Mouse (Mus musculus) heart, embryonic 14.5 days (tissue): ENCODE results near the gene Olfr1335. TPM values are rescaled to one million over a fixed set of nuclear protein-coding genes. Genes with fewer than 3 reads are reported as not detected.
"Not testable (repeated sequence)": the region's sequence is repeated elsewhere in the genome, so short reads cannot be mapped to it uniquely, and the experiment has no call there.

ENCODE experiments used
- ATAC-seq: fragments of 200-750 bp; cut with Nextera tagmentation; 2 replicates; pipeline ENCODE4 v1.8.0; 2017; ENCODE audit warnings: low read depth, moderate TSS enrichment; ENCODE audit not compliant: insufficient number of reproducible peaks, insufficient read depth, low FRiP score
- H3K27ac ChIP-seq, 2 experiments: fragments of 200-500 bp in 1 of 2; fragments of 300-500 bp in 1 of 2; sonication (generic) in 1 of 2; replicated peaks in 1 of 2; 2 replicates each; pipeline ENCODE4 v1.5.1; 2012 to 2014; ENCODE audit warnings: low read depth in 2 of 2, low read length in 2 of 2, control low read depth in 1 of 2, mild to moderate bottlenecking in 1 of 2, mixed read lengths in 1 of 2; ENCODE audit not compliant: control insufficient read depth in 1 of 2, insufficient read depth in 1 of 2
- H3K27me3 ChIP-seq: fragments of 300-500 bp; sonication (generic); 2 replicates; pipeline ENCODE4 v1.6.1; 2014; ENCODE audit warnings: mild to moderate bottlenecking, low read length, control low read depth; ENCODE audit not compliant: control insufficient read depth, insufficient read depth
- H3K36me3 ChIP-seq: fragments of 300-500 bp; sonication (generic); 2 replicates; pipeline ENCODE4 v1.6.1; 2014; ENCODE audit warnings: mild to moderate bottlenecking, control low read depth, low read length, mixed read lengths; ENCODE audit not compliant: control insufficient read depth, insufficient read depth
- H3K4me1 ChIP-seq, 2 experiments: fragments of 200-500 bp in 1 of 2; fragments of 300-500 bp in 1 of 2; sonication (generic) in 1 of 2; 2 replicates each; pipeline ENCODE4 v1.6.1; 2012 to 2014; ENCODE audit warnings: low read length in 2 of 2, control low read depth in 1 of 2, mixed read lengths in 1 of 2; ENCODE audit not compliant: control insufficient read depth in 2 of 2, insufficient read depth in 2 of 2
- H3K4me2 ChIP-seq: fragments of 300-500 bp; sonication (generic); 2 replicates; pipeline ENCODE4 v1.6.1; 2014; ENCODE audit warnings: mild to moderate bottlenecking, low read length
- H3K4me3 ChIP-seq, 2 experiments: fragments of 200-500 bp in 1 of 2; fragments of 300-500 bp in 1 of 2; sonication (generic) in 1 of 2; 2 replicates each; pipeline ENCODE4 v1.5.1; 2012 to 2014; ENCODE audit warnings: low read length in 2 of 2, mild to moderate bottlenecking in 2 of 2, control low read depth in 1 of 2, low read depth in 1 of 2, moderate library complexity in 1 of 2; ENCODE audit not compliant: control insufficient read depth in 1 of 2, insufficient read depth in 1 of 2
- H3K9ac ChIP-seq: fragments of 300-500 bp; sonication (generic); 2 replicates; pipeline ENCODE4 v1.6.1; 2014; ENCODE audit warnings: mild to moderate bottlenecking, low read length
- H3K9me3 ChIP-seq: fragments of 300-500 bp; sonication (generic); 2 replicates; pipeline ENCODE4 v1.6.1; 2016; ENCODE audit warnings: low read length, control low read depth; ENCODE audit not compliant: control insufficient read depth
- WGBS: fragments of 180-500 bp; shearing (Covaris S2); extraction: QIAGEN DNeasy Blood & Tissue Kit; methylation state at CpG from one replicate; pipeline ENCODE4 v1.1.7; 2014; 5-methylcytosine and 5-hydroxymethylcytosine counted together
- polyA plus RNA-seq: library from polyadenylated mRNA; unstranded; fragments of >200 nt; fragmentation: Nextera tagmentation; extraction: Ambion mirVana; gene quantifications from 2 replicates; pipeline ENCODE4 v1.2.1, GENCODE M21; 2014

Gene Olfr1335
- not detected in 2 replicates for polyA plus RNA-seq

- H3K9me3 ChIP-seq = no peaks in the 10 kb centered on the region
- H3K4me2 ChIP-seq = no peak within 1 kb of the TSS
- no peak for ATAC-seq
- no peak within 1 kb of the TSS for H3K27ac ChIP-seq
- H3K4me3 ChIP-seq = no peak within 1 kb of the TSS
- H3K9ac ChIP-seq = no peak within 1 kb of the TSS
- no peaks in the 10 kb centered on the region for H3K36me3 ChIP-seq
- H3K4me1 ChIP-seq = no peaks in the 10 kb centered on the region
- H3K27me3 ChIP-seq = no peaks in the 10 kb centered on the region
- 79% methylated on average over 4 of the region's 4 CpGs for WGBS
Observed at GRCm38 (mm10) chr4:118809844-118810243, at the start of gene Olfr1335. Olfr1335 (minus strand) TSS chr4:118809944.

GRCm38 (mm10) chr4:118836179-118836578, 26.4 kb upstream of the Olfr1335 start, which contains the start of gene Olfr1333:
Olfr1333 (minus strand) TSS chr4:118836279.
- Histone ChIP-seq H3K4me3 (no peak within 1 kb of the TSS), H3K27ac (no peak within 1 kb of the TSS), H3K36me3 (no peaks in the 10 kb centered on the region), H3K4me1 (no peaks in the 10 kb centered on the region), H3K27me3 (no peaks in the 10 kb centered on the region), H3K9ac (no peak within 1 kb of the TSS), H3K9me3 (no peaks in the 10 kb centered on the region), H3K4me2 (no peak within 1 kb of the TSS)
- no peak for ATAC-seq
- 80% methylated on average over 1 of the region's 1 CpGs for WGBS

GRCm38 (mm10) chr4:118818921-118819320, 9.2 kb upstream of the Olfr1335 start:
- Histone ChIP-seq H3K27me3 (no peaks in the 10 kb centered on the region), H3K4me1 (no peaks in the 10 kb centered on the region), H3K9ac (no peak overlapping the region), H3K4me2 (no peak overlapping the region), H3K27ac (no peak overlapping the region), H3K9me3 (no peaks in the 10 kb centered on the region), H3K4me3 (no peak overlapping the region), H3K36me3 (no peaks in the 10 kb centered on the region)
- WGBS = 88% methylated on average over 1 of the region's 1 CpGs
- no peak for ATAC-seq

GRCm38 (mm10) chr4:118792796-118793195, 16.9 kb downstream of the Olfr1335 start:
- H3K4me1 ChIP-seq, H3K4me3 ChIP-seq, H3K4me2 ChIP-seq, H3K9ac ChIP-seq, H3K36me3 ChIP-seq, H3K27me3 ChIP-seq, ATAC-seq, H3K9me3 ChIP-seq, H3K27ac ChIP-seq: not testable (repeated sequence)

GRCm38 (mm10) chr4:118782486-118782885, 27.3 kb downstream of the Olfr1335 start, which contains the start of gene Olfr1337:
Olfr1337 (minus strand) TSS chr4:118782586.
- Histone ChIP-seq H3K4me3 (no peak within 1 kb of the TSS), H3K4me2 (no peak within 1 kb of the TSS), H3K27ac (no peak within 1 kb of the TSS), H3K27me3 (no peaks in the 10 kb centered on the region), H3K9ac (no peak within 1 kb of the TSS), H3K9me3 (no peaks in the 10 kb centered on the region), H3K4me1 (peaks cover 3 to 4% of the 10 kb centered on the region in 2 experiments; a peak in 2 of 4 replicates), H3K36me3 (no peaks in the 10 kb centered on the region)
- ATAC-seq = no peak
- WGBS = 73% methylated on average over 2 of the region's 2 CpGs

Other genes starting within 250 kb of the Olfr1335 start
- 0.16 and 0.22 TPM in 2 replicates for gene Cfap57, start 189.2 kb downstream of the Olfr1335 start, polyA plus RNA-seq
- 80.5 and 86.0 TPM in 2 replicates for gene Ebna1bp2, start 189.1 kb downstream of the Olfr1335 start, polyA plus RNA-seq
- not detected in 2 replicates for gene Olfr62, start 151.0 kb downstream of the Olfr1335 start, polyA plus RNA-seq
- not detected in 2 replicates for gene Olfr1342, start 117.2 kb downstream of the Olfr1335 start, polyA plus RNA-seq
- gene Olfr1341, start 106.4 kb downstream of the Olfr1335 start, polyA plus RNA-seq = not detected in 2 replicates
- not detected in 2 replicates for gene Olfr1340, start 89.8 kb downstream of the Olfr1335 start, polyA plus RNA-seq
- not detected in 2 replicates for gene Olfr1339, start 77.8 kb downstream of the Olfr1335 start, polyA plus RNA-seq
- not detected in 2 replicates for gene Olfr1338, start 51.2 kb downstream of the Olfr1335 start, polyA plus RNA-seq
- gene Olfr1337, start 27.4 kb downstream of the Olfr1335 start, polyA plus RNA-seq = not detected in 2 replicates
- not detected in 2 replicates for gene Olfr1333, start 26.3 kb upstream of the Olfr1335 start, polyA plus RNA-seq
- not detected in 2 replicates for gene Olfr1331, start 54.7 kb upstream of the Olfr1335 start, polyA plus RNA-seq
- 0.04 and 0.19 TPM in 2 replicates for gene Olfr1330, start 78.7 kb upstream of the Olfr1335 start, polyA plus RNA-seq
- gene Olfr1329, start 107.5 kb upstream of the Olfr1335 start, polyA plus RNA-seq = not detected in 2 replicates
- gene Olfr1328, start 128.7 kb upstream of the Olfr1335 start, polyA plus RNA-seq = 0.07 TPM in 1 of 2 replicates, not detected in the other
- gene Lao1, start 151.6 kb upstream of the Olfr1335 start, polyA plus RNA-seq = not detected in 2 replicates